Mouse (Mus musculus): ENCODE measurements around the gene Pcif1. TPM values are rescaled to one million over a fixed set of nuclear protein-coding genes. Genes with fewer than 3 reads are reported as not detected.
"Not testable (repeated sequence)": the region's sequence is repeated elsewhere in the genome, so short reads cannot be mapped to it uniquely, and the experiment has no call there.

The Pcif1 gene
- polyA plus RNA-seq, 1 experiment, result 46.5 TPM

DNA sequence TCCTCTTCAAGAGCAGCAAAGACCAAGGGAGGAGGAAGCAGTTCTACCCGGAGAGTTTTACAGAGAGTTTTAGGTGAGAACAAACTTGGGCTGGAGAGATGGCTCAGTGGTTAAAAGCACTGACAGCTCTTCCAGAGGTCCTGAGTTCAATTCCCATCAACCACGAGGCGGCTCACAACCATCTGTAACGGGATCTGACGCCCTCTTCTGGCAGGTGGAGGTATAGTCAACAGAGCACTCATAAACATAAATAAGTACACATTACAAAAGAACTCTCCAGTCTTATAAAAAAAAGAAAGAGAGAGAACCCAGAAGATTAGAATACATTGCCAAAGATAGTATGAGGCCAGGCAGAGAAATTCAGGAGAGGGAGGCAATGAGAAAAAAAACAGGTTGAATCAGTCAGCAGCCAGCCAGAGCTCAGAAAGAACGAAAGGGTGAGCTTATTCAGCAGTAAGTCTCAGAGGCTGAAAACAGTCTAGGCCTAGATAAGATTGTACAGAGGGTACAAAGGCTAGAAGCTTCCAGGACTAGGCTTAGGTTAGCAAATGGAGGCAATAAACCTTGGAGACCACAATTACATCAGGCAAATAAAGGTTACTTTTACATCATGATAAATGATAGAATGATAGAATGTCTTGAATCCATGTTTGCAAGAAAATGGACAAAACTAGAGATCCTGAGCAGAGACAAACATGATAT lies 7.4 kb upstream of the Pcif1 start:
- Histone ChIP-seq H3K4me3 (ENCODE audit: insufficient read depth, poor library complexity, severe bottlenecking) (no peak overlapping the region), H3K79me2 (ENCODE audit: control insufficient read depth, insufficient read depth) (no peaks in the 10 kb centered on the region), H3K36me3 (ENCODE audit: control insufficient read depth, insufficient read depth) (no peaks in the 10 kb centered on the region), H3K79me3 (ENCODE audit: low read depth) (no peaks in the 10 kb centered on the region), H3K27me3 (ENCODE audit: control insufficient read depth, insufficient read depth, insufficient read length) (no peaks in the 10 kb centered on the region), H3ac (ENCODE audit: control insufficient read depth, insufficient read length, low read depth) (no peak overlapping the region)
- TF ChIP-seq MYOD1 (IDR thresholded peaks at IDR 0.05; ENCODE audit: control insufficient read depth, insufficient read length, low read depth), result no peak
- no peak for TF ChIP-seq FOSL1 (IDR thresholded peaks at IDR 0.05; ENCODE audit: insufficient read depth, low read length, poor library complexity, severe bottlenecking)
- no peak for TF ChIP-seq CTCF (IDR thresholded peaks at IDR 0.05; ENCODE audit: control insufficient read depth, insufficient read depth, insufficient read length)
- TF ChIP-seq MAX (IDR thresholded peaks at IDR 0.05), result no peak
- TF ChIP-seq USF1 (IDR thresholded peaks at IDR 0.05; ENCODE audit: low read depth), result no peak
- TF ChIP-seq MYOG (IDR thresholded peaks at IDR 0.05; ENCODE audit: control insufficient read depth, extremely low read depth, insufficient read length), result no peak
- TF ChIP-seq CEBPB (IDR thresholded peaks at IDR 0.05; ENCODE audit: low read depth), result no peak

DNA sequence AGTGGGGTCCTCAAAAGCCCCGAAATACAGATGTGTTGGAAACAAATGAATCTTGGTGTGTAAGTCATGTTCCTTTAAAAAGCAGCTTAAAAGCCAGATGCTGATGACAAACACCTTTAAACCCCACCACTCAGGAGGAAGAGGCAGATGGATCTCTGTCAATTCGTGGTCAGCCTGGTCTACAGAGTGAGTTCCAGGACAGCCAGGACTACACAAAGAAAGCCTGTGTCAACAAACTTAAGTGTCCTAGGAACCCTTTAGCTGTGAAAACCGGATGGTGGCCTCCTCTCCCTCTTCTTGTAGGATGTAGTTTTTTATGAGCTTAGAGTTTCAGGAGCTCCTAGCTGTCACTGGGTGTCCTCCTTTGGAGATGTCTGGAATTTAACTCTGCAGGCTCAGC lies 5.5 kb upstream of the Pcif1 start:
- Histone ChIP-seq H3K79me3 (ENCODE audit: low read depth) (peaks cover 6% of the 10 kb centered on the region), H3K4me3 (ENCODE audit: insufficient read depth, poor library complexity, severe bottlenecking) (no peak overlapping the region), H3ac (ENCODE audit: control insufficient read depth, insufficient read length, low read depth) (no peak overlapping the region), H3K36me3 (ENCODE audit: control insufficient read depth, insufficient read depth) (no peaks in the 10 kb centered on the region), H3K27me3 (ENCODE audit: control insufficient read depth, insufficient read depth, insufficient read length) (no peaks in the 10 kb centered on the region), H3K79me2 (ENCODE audit: control insufficient read depth, insufficient read depth) (peaks cover 8% of the 10 kb centered on the region)
- TF ChIP-seq MAX (IDR thresholded peaks at IDR 0.05), result no peak
- TF ChIP-seq MYOD1 (IDR thresholded peaks at IDR 0.05; ENCODE audit: control insufficient read depth, insufficient read length, low read depth), result no peak
- no peak for TF ChIP-seq CEBPB (IDR thresholded peaks at IDR 0.05; ENCODE audit: low read depth)
- TF ChIP-seq MYOG (IDR thresholded peaks at IDR 0.05; ENCODE audit: control insufficient read depth, extremely low read depth, insufficient read length), result no peak
- TF ChIP-seq FOSL1 (IDR thresholded peaks at IDR 0.05; ENCODE audit: insufficient read depth, low read length, poor library complexity, severe bottlenecking), result no peak
- no peak for TF ChIP-seq USF1 (IDR thresholded peaks at IDR 0.05; ENCODE audit: low read depth)
- no peak for TF ChIP-seq CTCF (IDR thresholded peaks at IDR 0.05; ENCODE audit: control insufficient read depth, insufficient read depth, insufficient read length)

DNA sequence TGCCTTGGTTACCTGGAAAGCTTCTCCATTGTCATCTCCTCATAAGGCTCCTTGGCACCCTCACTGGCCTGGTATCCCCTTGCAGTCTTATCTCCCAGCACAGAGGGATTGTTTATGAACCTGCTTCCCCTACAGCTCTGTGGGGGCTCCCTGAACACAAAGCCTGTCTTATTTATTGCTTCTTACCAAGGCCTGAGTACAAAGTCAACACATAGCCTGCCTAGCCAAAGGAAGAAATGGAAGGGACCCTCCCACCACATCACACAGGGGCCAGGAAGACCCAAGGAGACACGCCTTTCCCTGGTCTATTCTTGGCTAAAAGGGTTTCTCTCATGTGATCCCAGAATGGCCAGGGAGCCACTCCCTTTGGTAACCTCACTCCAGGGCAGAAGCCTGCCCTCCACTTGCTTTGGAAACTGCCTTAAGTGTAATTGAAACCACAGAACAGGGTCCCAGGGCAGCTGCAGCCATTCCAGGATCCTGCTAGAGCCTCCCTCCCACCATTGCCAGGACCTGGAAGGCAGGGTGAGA lies 4.8 kb upstream of the Pcif1 start:
- no peak overlapping the region for H3ac ChIP-seq (ENCODE audit: control insufficient read depth, insufficient read length, low read depth)
- no peaks in the 10 kb centered on the region for H3K27me3 ChIP-seq (ENCODE audit: control insufficient read depth, insufficient read depth, insufficient read length)
- peaks cover 10% of the 10 kb centered on the region for H3K79me3 ChIP-seq (ENCODE audit: low read depth)
- H3K36me3 ChIP-seq (ENCODE audit: control insufficient read depth, insufficient read depth), result no peaks in the 10 kb centered on the region
- peaks cover 15% of the 10 kb centered on the region for H3K79me2 ChIP-seq (ENCODE audit: control insufficient read depth, insufficient read depth)
- no peak overlapping the region for H3K4me3 ChIP-seq (ENCODE audit: insufficient read depth, poor library complexity, severe bottlenecking)
- TF ChIP-seq MAX (IDR thresholded peaks at IDR 0.05) (no peak), USF1 (IDR thresholded peaks at IDR 0.05; ENCODE audit: low read depth) (no peak), FOSL1 (IDR thresholded peaks at IDR 0.05; ENCODE audit: insufficient read depth, low read length, poor library complexity, severe bottlenecking) (no peak), MYOD1 (IDR thresholded peaks at IDR 0.05; ENCODE audit: control insufficient read depth, insufficient read length, low read depth) (no peak), MYOG (IDR thresholded peaks at IDR 0.05; ENCODE audit: control insufficient read depth, extremely low read depth, insufficient read length) (no peak), CEBPB (IDR thresholded peaks at IDR 0.05; ENCODE audit: low read depth) (no peak), CTCF (IDR thresholded peaks at IDR 0.05; ENCODE audit: control insufficient read depth, insufficient read depth, insufficient read length) (no peak)

DNA sequence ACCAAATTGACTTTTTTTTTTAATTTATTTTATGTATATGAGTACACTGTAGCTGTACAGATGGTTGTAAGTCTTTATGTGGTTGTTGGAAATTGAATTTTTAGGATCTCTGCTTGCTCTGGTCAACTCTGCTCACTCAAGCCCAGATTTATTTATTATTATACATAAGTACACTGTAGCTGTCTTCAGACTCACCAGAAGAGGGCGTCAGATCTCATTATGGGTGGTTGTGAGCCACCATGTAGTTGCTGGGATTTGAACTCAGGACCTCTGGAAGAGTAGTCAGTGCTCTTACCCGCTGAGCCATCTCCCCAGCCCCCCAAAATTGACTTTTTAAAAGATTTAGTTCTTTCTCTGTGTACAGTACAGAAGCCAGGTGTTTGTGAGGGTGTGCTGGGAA lies 3.5 kb upstream of the Pcif1 start:
- H3K27me3 ChIP-seq (ENCODE audit: control insufficient read depth, insufficient read depth, insufficient read length); H3ac ChIP-seq (ENCODE audit: control insufficient read depth, insufficient read length, low read depth); H3K4me3 ChIP-seq (ENCODE audit: insufficient read depth, poor library complexity, severe bottlenecking); H3K36me3 ChIP-seq (ENCODE audit: control insufficient read depth, insufficient read depth): not testable (repeated sequence)
- Histone ChIP-seq H3K79me2 (ENCODE audit: control insufficient read depth, insufficient read depth) (peaks cover 25% of the 10 kb centered on the region), H3K79me3 (ENCODE audit: low read depth) (peaks cover 18% of the 10 kb centered on the region)

DNA sequence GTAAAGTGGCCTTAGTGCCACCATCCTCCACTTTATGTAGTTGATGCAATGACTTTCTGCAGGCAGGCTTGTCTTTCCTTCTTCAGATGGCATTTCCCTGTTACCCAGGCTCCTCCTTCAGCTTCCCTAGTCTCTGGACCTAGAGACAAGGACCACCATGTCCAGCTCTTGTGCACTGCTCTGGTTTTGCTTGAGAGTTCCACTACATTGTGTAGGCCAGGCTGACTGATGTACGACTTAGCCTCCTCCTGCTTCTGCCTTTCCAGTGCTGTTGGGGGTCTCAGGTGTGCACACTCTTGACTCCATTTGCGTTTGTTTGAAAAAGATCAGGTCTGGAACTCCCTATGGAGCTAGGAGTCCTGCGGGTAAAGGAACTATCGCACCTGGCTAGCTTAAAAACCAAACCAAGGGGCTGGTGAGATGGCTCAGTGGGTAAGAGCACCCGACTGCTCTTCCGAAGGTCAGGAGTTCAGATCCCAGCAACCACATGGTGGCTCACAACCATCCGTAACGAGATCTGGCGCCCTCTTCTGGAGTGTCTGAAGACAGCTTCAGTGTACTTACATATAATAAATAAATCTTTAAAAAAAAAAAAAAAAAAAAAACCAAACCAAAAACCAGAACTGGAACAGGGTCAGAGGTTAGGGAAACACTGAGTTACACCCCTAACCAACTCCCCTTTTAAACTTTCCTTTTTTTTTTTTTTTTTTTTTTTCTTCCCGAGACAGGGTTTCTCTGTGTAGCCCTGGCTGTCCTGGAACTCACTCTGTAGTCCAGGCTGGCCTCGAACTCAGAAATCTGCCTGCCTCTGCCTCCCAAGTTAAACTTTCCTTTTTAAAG lies 1.5 kb upstream of the Pcif1 start:
- H3ac ChIP-seq (ENCODE audit: control insufficient read depth, insufficient read length, low read depth), result not testable (repeated sequence)

More for the DNA sequence above, 1.5 kb upstream of the Pcif1 start:
- not testable (repeated sequence) for H3K27me3 ChIP-seq (ENCODE audit: control insufficient read depth, insufficient read depth, insufficient read length); H3K36me3 ChIP-seq (ENCODE audit: control insufficient read depth, insufficient read depth); H3K4me3 ChIP-seq (ENCODE audit: insufficient read depth, poor library complexity, severe bottlenecking)
- Histone ChIP-seq H3K79me2 (ENCODE audit: control insufficient read depth, insufficient read depth) (peaks cover 43% of the 10 kb centered on the region), H3K79me3 (ENCODE audit: low read depth) (peaks cover 33% of the 10 kb centered on the region)

Data from C2C12 (cell line).